Mouse (Mus musculus): ENCODE measurements at regions not wholly inside any gene's neighbourhood (a gene's known extent, or its start where the extent isn't known, plus 50 kb on each side); places are given as distances from the start of the nearest gene placed in this dataset.

GRCm38 (mm10) chr14:47890251-47891198, 230.1 kb upstream of the Peli2 start:
- Histone ChIP-seq H3K27ac (ENCODE audit: insufficient read depth, low read length) (no peak overlapping the region), H3K27me3 (ENCODE audit: control insufficient read depth, insufficient read depth, low read length) (no peaks in the 10 kb centered on the region), H3K4me1 (ENCODE audit: control insufficient read depth, insufficient read depth, low read length) (no peaks in the 10 kb centered on the region), H3K4me3 (replicated peaks; ENCODE audit: insufficient read depth, low read depth, low read length) (no peak overlapping the region)
- TF ChIP-seq POLR2A (IDR thresholded peaks at IDR 0.05; ENCODE audit: borderline replicate concordance, insufficient read depth, low read length) (no peak), CTCF (IDR thresholded peaks at IDR 0.05; ENCODE audit: borderline replicate concordance, insufficient read depth, low read depth, low read length) (no peak)
- DNase-seq, result no peak
- 84% methylated on average over 9 of the region's 9 CpGs for WGBS

DNA sequence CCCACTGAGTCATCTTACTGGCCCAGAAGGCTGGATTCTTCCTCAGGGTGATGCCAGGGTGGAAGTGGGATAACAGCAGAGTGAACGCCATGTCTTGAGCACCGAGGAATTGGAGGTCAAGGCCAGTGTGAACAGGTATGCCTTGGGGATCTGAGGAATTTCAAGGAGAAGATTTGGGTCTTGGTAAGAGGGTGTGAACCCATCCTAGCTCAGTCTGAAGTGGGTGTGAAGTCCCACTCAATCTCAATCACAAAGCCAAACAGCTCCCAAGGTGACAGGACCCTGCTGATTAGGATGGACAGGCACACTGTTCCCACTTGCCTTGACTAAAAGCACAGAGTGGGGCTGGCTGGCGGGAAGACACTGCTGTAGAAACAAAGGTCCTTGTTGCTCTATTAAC, 224.0 kb upstream of the Peli2 start:
- DNase-seq, result no peak
- no peak for TF ChIP-seq CTCF (IDR thresholded peaks at IDR 0.05; ENCODE audit: borderline replicate concordance, insufficient read depth, low read depth, low read length)
- no peak for TF ChIP-seq POLR2A (IDR thresholded peaks at IDR 0.05; ENCODE audit: borderline replicate concordance, insufficient read depth, low read length)
- no peak overlapping the region for H3K27ac ChIP-seq (ENCODE audit: insufficient read depth, low read length)
- no peak overlapping the region for H3K4me3 ChIP-seq (replicated peaks; ENCODE audit: insufficient read depth, low read depth, low read length)
- 98% methylated on average over 3 of the region's 3 CpGs for WGBS
- no peaks in the 10 kb centered on the region for H3K4me1 ChIP-seq (ENCODE audit: control insufficient read depth, insufficient read depth, low read length)
- H3K27me3 ChIP-seq (ENCODE audit: control insufficient read depth, insufficient read depth, low read length), result no peaks in the 10 kb centered on the region

DNA sequence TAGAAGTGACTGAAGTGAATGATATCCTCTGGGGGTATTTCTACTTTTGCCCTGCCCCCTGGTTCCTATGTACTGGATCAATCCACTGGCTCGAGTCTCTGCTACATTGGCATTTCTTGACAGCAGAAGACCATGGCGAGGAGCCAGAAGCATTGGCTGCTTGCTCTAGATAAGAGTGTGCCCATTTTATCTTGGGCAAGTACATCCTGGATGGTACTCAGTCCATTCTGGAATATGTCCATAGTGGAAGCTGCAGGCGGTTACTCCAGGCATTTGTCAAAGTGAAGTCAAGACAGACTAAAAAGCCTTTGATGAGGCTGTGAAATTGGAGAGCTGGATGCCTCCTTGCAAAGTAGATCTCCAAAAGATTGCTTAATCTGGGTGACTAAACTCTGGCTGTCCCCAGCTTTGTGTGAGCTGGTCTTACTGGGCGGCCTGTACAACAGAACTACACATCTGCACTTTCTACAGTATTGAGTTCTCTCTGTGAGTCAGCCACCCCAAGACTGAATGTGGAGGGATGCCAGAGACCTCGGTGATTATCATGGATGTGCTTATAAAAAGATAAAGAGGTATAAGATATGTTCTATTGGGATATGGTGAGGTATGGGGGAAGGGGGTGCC, 222.6 kb upstream of the Peli2 start:
- H3K4me3 ChIP-seq (replicated peaks; ENCODE audit: insufficient read depth, low read depth, low read length), result no peak overlapping the region
- no peaks in the 10 kb centered on the region for H3K27me3 ChIP-seq (ENCODE audit: control insufficient read depth, insufficient read depth, low read length)
- TF ChIP-seq POLR2A (IDR thresholded peaks at IDR 0.05; ENCODE audit: borderline replicate concordance, insufficient read depth, low read length) (no peak), CTCF (IDR thresholded peaks at IDR 0.05; ENCODE audit: borderline replicate concordance, insufficient read depth, low read depth, low read length) (no peak)
- peak in 1 of 2 experiments; percentile 15 for DNase-seq
- 40% methylated on average over 5 of the region's 5 CpGs for WGBS
- no peak overlapping the region for H3K27ac ChIP-seq (ENCODE audit: insufficient read depth, low read length)
- H3K4me1 ChIP-seq (ENCODE audit: control insufficient read depth, insufficient read depth, low read length), result no peaks in the 10 kb centered on the region

- DNase-seq, result no peak
- TF ChIP-seq POLR2A (IDR thresholded peaks at IDR 0.05; ENCODE audit: borderline replicate concordance, insufficient read depth, low read length) (no peak), CTCF (IDR thresholded peaks at IDR 0.05; ENCODE audit: borderline replicate concordance, insufficient read depth, low read depth, low read length) (no peak)
- 75% methylated on average over 4 of the region's 4 CpGs for WGBS
- H3K27ac ChIP-seq (ENCODE audit: insufficient read depth, low read length), result no peak overlapping the region
- no peaks in the 10 kb centered on the region for H3K27me3 ChIP-seq (ENCODE audit: control insufficient read depth, insufficient read depth, low read length)
- H3K4me1 ChIP-seq (ENCODE audit: control insufficient read depth, insufficient read depth, low read length), result no peaks in the 10 kb centered on the region
- no peak overlapping the region for H3K4me3 ChIP-seq (replicated peaks; ENCODE audit: insufficient read depth, low read depth, low read length)
Measured at GRCm38 (mm10) chr14:47898605-47899004, 222.0 kb upstream of the Peli2 start.

GRCm38 (mm10) chr14:47905334-47905733, 215.3 kb upstream of the Peli2 start:
- Histone ChIP-seq H3K27me3 (ENCODE audit: control insufficient read depth, insufficient read depth, low read length) (no peaks in the 10 kb centered on the region), H3K4me1 (ENCODE audit: control insufficient read depth, insufficient read depth, low read length) (no peaks in the 10 kb centered on the region), H3K4me3 (replicated peaks; ENCODE audit: insufficient read depth, low read depth, low read length) (no peak overlapping the region), H3K27ac (ENCODE audit: insufficient read depth, low read length) (no peak overlapping the region)
- TF ChIP-seq POLR2A (IDR thresholded peaks at IDR 0.05; ENCODE audit: borderline replicate concordance, insufficient read depth, low read length) (no peak), CTCF (IDR thresholded peaks at IDR 0.05; ENCODE audit: borderline replicate concordance, insufficient read depth, low read depth, low read length) (no peak)
- DNase-seq, result no peak

DNA sequence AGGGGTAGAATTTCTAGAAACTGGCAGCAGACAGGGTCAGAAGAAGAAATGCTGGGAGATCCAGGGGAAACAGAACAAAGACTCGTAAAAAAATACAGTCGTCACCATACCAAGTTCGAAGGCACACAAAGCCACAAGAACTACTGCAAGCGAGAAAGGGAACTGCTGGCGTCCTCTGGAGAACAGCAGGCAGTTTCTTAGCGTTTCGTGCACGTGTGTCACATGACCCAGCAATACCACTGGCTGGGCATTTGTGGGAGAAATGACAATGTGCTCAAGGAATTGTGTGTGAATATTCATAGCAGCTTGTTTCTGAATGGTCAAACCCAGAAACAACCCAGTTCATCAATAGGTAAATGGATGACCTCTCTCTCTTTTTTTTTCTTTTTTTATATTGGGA, 211.5 kb upstream of the Peli2 start:
- H3K4me1 ChIP-seq (ENCODE audit: control insufficient read depth, insufficient read depth, low read length), result peaks cover 3% of the 10 kb centered on the region; the same call in 1 of the 2 replicates
- H3K27ac ChIP-seq (ENCODE audit: insufficient read depth, low read length), result no peak overlapping the region
- H3K27me3 ChIP-seq (ENCODE audit: control insufficient read depth, insufficient read depth, low read length), result no peaks in the 10 kb centered on the region
- WGBS, result 44% methylated on average over 8 of the region's 8 CpGs
- no peak for TF ChIP-seq POLR2A (IDR thresholded peaks at IDR 0.05; ENCODE audit: borderline replicate concordance, insufficient read depth, low read length)
- TF ChIP-seq CTCF (IDR thresholded peaks at IDR 0.05; ENCODE audit: borderline replicate concordance, insufficient read depth, low read depth, low read length), result no peak
- no peak overlapping the region for H3K4me3 ChIP-seq (replicated peaks; ENCODE audit: insufficient read depth, low read depth, low read length)
- no peak for DNase-seq

GRCm38 (mm10) chr14:47910741-47911295, 209.8 kb upstream of the Peli2 start:
- TF ChIP-seq CTCF (IDR thresholded peaks at IDR 0.05; ENCODE audit: borderline replicate concordance, insufficient read depth, low read depth, low read length), result no peak
- TF ChIP-seq POLR2A (IDR thresholded peaks at IDR 0.05; ENCODE audit: borderline replicate concordance, insufficient read depth, low read length), result no peak
- Histone ChIP-seq H3K4me3 (replicated peaks; ENCODE audit: insufficient read depth, low read depth, low read length) (no peak overlapping the region), H3K4me1 (ENCODE audit: control insufficient read depth, insufficient read depth, low read length) (peaks cover 3% of the 10 kb centered on the region; the same call in 1 of the 2 replicates), H3K27ac (ENCODE audit: insufficient read depth, low read length) (no peak overlapping the region), H3K27me3 (ENCODE audit: control insufficient read depth, insufficient read depth, low read length) (no peaks in the 10 kb centered on the region)
- no peak for DNase-seq
- 50% methylated on average over 6 of the region's 6 CpGs for WGBS

Measured in cerebellum, adult 2 months (tissue).